Mouse (Mus musculus) CH12.LX (cell line): Measurements from ENCODE around the gene Mrpl48. TPM values are rescaled to one million over a fixed set of nuclear protein-coding genes. Genes with fewer than 3 reads are reported as not detected.

Experiments
- DNase-seq: peaks from one replicate; pipeline ENCODE4 v3.0.0-alpha.2; 2013; ENCODE audit errors: extremely low read depth
- H3K27ac ChIP-seq: 2 replicates; pipeline ENCODE4 v1.5.1; 2012; ENCODE audit warnings: low read depth, mild to moderate bottlenecking, control low read depth, moderate library complexity; ENCODE audit not compliant: insufficient read depth
- H3K27me3 ChIP-seq: replicated peaks from 2 replicates; pipeline ENCODE3; 2012; ENCODE audit warnings: inconsistent platforms
- H3K36me3 ChIP-seq, 2 experiments: replicated peaks in 1 of 2; 2 replicates each; pipeline versions ENCODE3 to v1.6.1; 2012; ENCODE audit warnings: inconsistent platforms in 1 of 2, low read length in 1 of 2, mild to moderate bottlenecking in 1 of 2, mixed read lengths in 1 of 2, moderate library complexity in 1 of 2; ENCODE audit not compliant: control insufficient read depth in 1 of 2, insufficient read depth in 1 of 2
- H3K4me1 ChIP-seq, 2 experiments: 2 replicates each; pipeline ENCODE4 v1.6.1; 2012; ENCODE audit warnings: inconsistent platforms in 1 of 2, moderate library complexity in 1 of 2; ENCODE audit not compliant: insufficient read depth in 2 of 2, control insufficient read depth in 1 of 2
- H3K4me2 ChIP-seq: 2 replicates; pipeline ENCODE4 v1.6.1; 2012; ENCODE audit warnings: low read depth, mild to moderate bottlenecking, control low read depth; ENCODE audit not compliant: poor library complexity, insufficient read depth, severe bottlenecking
- H3K4me3 ChIP-seq, 3 experiments: fragments of 150-350 bp in 1 of 3; sonication (generic) in 1 of 3; replicated peaks in 1 of 3; 2 replicates each; pipeline versions ENCODE3 to v1.5.1; 2011 to 2012; ENCODE audit warnings: low read depth in 2 of 3, low read length in 2 of 3, mild to moderate bottlenecking in 2 of 3, moderate library complexity in 2 of 3, control low read depth in 1 of 3, improper control_type of control experiment in 1 of 3, inconsistent platforms in 1 of 3, mixed read lengths in 1 of 3; ENCODE audit not compliant: poor library complexity in 1 of 3
- H3K79me2 ChIP-seq: replicated peaks from 2 replicates; pipeline ENCODE4 v1.6.1; 2012; ENCODE audit warnings: mild to moderate bottlenecking, moderate library complexity; ENCODE audit not compliant: control insufficient read depth, poor library complexity, insufficient read depth, severe bottlenecking; ENCODE audit errors: extremely low read depth
- H3K9ac ChIP-seq: 2 replicates; pipeline ENCODE4 v1.6.1; 2012; ENCODE audit warnings: low read depth, mild to moderate bottlenecking, control low read depth, moderate library complexity; ENCODE audit not compliant: insufficient read depth
- H3K9me3 ChIP-seq: replicated peaks from 2 replicates; pipeline ENCODE3; 2012; ENCODE audit warnings: low read length, inconsistent platforms, mixed read lengths
- BHLHE40 ChIP-seq: IDR thresholded peaks from 2 replicates; pipeline ENCODE4 v1.6.1; 2011; ENCODE audit warnings: mild to moderate bottlenecking, low read depth, low read length, improper control_type of control experiment
- E2F4 ChIP-seq: IDR thresholded peaks from 2 replicates; pipeline ENCODE4 v1.6.1; 2011; ENCODE audit warnings: low read depth, low read length, improper control_type of control experiment; ENCODE audit not compliant: insufficient replicate concordance
- ELF1 ChIP-seq: IDR thresholded peaks from 2 replicates; pipeline ENCODE4 v1.6.1; 2014; ENCODE audit warnings: low read depth, mild to moderate bottlenecking, inconsistent platforms, low read length, improper control_type of control experiment
- HCFC1 ChIP-seq: IDR thresholded peaks from 2 replicates; pipeline ENCODE4 v1.6.1; 2012; ENCODE audit warnings: low read depth, mild to moderate bottlenecking, inconsistent platforms, low read length, improper control_type of control experiment
- IRF4 ChIP-seq: IDR thresholded peaks from 2 replicates; pipeline ENCODE4 v1.6.1; 2014; ENCODE audit warnings: low read depth, mild to moderate bottlenecking, inconsistent platforms, low read length, improper control_type of control experiment
- JUN ChIP-seq: IDR thresholded peaks from 2 replicates; pipeline ENCODE4 v1.6.1; 2011; ENCODE audit warnings: low read depth, mild to moderate bottlenecking, low read length, improper control_type of control experiment, moderate library complexity; ENCODE audit not compliant: insufficient read depth
- JUND ChIP-seq: conservative IDR thresholded peaks from 2 replicates; pipeline ENCODE4 v1.6.1; 2011; ENCODE audit warnings: low read depth, low read length, improper control_type of control experiment
- KAT2A ChIP-seq: IDR thresholded peaks from 2 replicates; pipeline ENCODE4 v1.6.1; 2012; ENCODE audit warnings: low read length, improper control_type of control experiment, inconsistent platforms; ENCODE audit not compliant: insufficient replicate concordance
- MAFK ChIP-seq: IDR thresholded peaks from 2 replicates; pipeline ENCODE4 v1.6.1; 2011; ENCODE audit warnings: low read length, improper control_type of control experiment; ENCODE audit not compliant: insufficient replicate concordance
- MAX ChIP-seq: IDR thresholded peaks from 2 replicates; pipeline ENCODE4 v1.6.1; 2011; ENCODE audit warnings: low read length, improper control_type of control experiment
- MAZ ChIP-seq: IDR thresholded peaks from 2 replicates; pipeline ENCODE4 v1.6.1; 2012; ENCODE audit warnings: low read depth, mild to moderate bottlenecking, inconsistent platforms, low read length, improper control_type of control experiment, moderate library complexity
- MEF2A ChIP-seq: IDR thresholded peaks from 2 replicates; pipeline ENCODE4 v1.6.1; 2014; ENCODE audit warnings: low read depth, mild to moderate bottlenecking, inconsistent platforms, low read length, improper control_type of control experiment, borderline replicate concordance
- MXI1 ChIP-seq: IDR thresholded peaks from 2 replicates; pipeline ENCODE4 v1.6.1; 2011; ENCODE audit warnings: mild to moderate bottlenecking, low read depth, low read length, improper control_type of control experiment
- NELFE ChIP-seq: IDR thresholded peaks from 2 replicates; pipeline ENCODE4 v1.6.1; 2011; ENCODE audit warnings: low read depth, low read length, improper control_type of control experiment
- NRF1 ChIP-seq: IDR thresholded peaks from 2 replicates; pipeline ENCODE4 v1.6.1; 2014; ENCODE audit warnings: low read depth, mild to moderate bottlenecking, inconsistent platforms, low read length, improper control_type of control experiment, moderate library complexity
- POLR2A ChIP-seq: IDR thresholded peaks from 2 replicates; pipeline ENCODE4 v1.6.1; 2011; ENCODE audit warnings: low read depth, mild to moderate bottlenecking, improper control_type of control experiment, low read length
- RAD21 ChIP-seq: IDR thresholded peaks from 2 replicates; pipeline ENCODE4 v1.6.1; 2011; ENCODE audit warnings: low read depth, mild to moderate bottlenecking, low read length, improper control_type of control experiment, moderate library complexity
- RCOR1 ChIP-seq: conservative IDR thresholded peaks from 2 replicates; pipeline ENCODE4 v1.6.1; 2012; ENCODE audit warnings: low read depth, mild to moderate bottlenecking, inconsistent platforms, low read length, improper control_type of control experiment
- SMC3 ChIP-seq: IDR thresholded peaks from 2 replicates; pipeline ENCODE4 v1.6.1; 2011; ENCODE audit warnings: low read depth, low read length, improper control_type of control experiment
- TBP ChIP-seq: conservative IDR thresholded peaks from 2 replicates; pipeline ENCODE4 v1.6.1; 2011; ENCODE audit warnings: low read depth, low read length, improper control_type of control experiment
- USF2 ChIP-seq: conservative IDR thresholded peaks from 2 replicates; pipeline ENCODE4 v1.6.1; 2011; ENCODE audit warnings: low read depth, low read length, improper control_type of control experiment
- ZKSCAN1 ChIP-seq: IDR thresholded peaks from 2 replicates; pipeline ENCODE4 v1.6.1; 2012; ENCODE audit warnings: low read depth, inconsistent platforms, low read length, improper control_type of control experiment, borderline replicate concordance
- ZMIZ1 ChIP-seq: IDR thresholded peaks from 2 replicates; pipeline ENCODE4 v1.6.1; 2012; ENCODE audit warnings: low read depth, mild to moderate bottlenecking, inconsistent platforms, low read length, improper control_type of control experiment
- ZNF384 ChIP-seq: IDR thresholded peaks from 2 replicates; pipeline ENCODE4 v1.6.1; 2012; ENCODE audit warnings: low read depth, low read length, improper control_type of control experiment, inconsistent platforms
- dilution Hi-C: fragments of 300-500 bp; cut with MboI; formaldehyde crosslinking; loops from 2 replicates; pipeline ENCODE4 v1.14.3; 2020; ENCODE audit warnings: low sequenced_read_pairs; ENCODE audit not compliant: extremely low pct_unique_long_range_greater_than_20kb, extremely low pct_ligation_motif_present
- in situ Hi-C: fragments of 300-500 bp; cut with MboI; formaldehyde crosslinking; loops from 3 replicates; pipeline ENCODE4 v1.14.3; 2019; ENCODE audit warnings: low sequenced_read_pairs, low pct_ligation_motif_present, low pct_unique_long_range_greater_than_20kb, mixed read lengths
- polyA plus RNA-seq: library from polyadenylated mRNA; unstranded; fragments of >175 nt; gene quantifications from 2 replicates; pipeline ENCODE4 v1.2.1, GENCODE M21; 2012; ENCODE audit warnings: low read depth; ENCODE audit not compliant: insufficient read length
- total RNA-seq, 2 experiments: library from RNA; depleted of rRNA; stranded (reverse); fragments of 300-350 nt in 1 of 2; fragments of >200 nt in 1 of 2; gene quantifications; 2 replicates each; pipeline ENCODE4 v1.2.3; 2012 to 2014

The Mrpl48 gene
- total RNA-seq (2012; rRNA removed) (39.1 and 42.5 TPM in 2 replicates), total RNA-seq (2014; rRNA removed) (99.4 and 104 TPM in 2 replicates), polyA plus RNA-seq (98.5 and 110 TPM in 2 replicates)

GRCm38 (mm10) chr7:100608130-100608741, at the start of gene Mrpl48:
TSS of gene Mrpl48 (minus strand) at chr7:100608301.
- no peak for DNase-seq
- H3K4me2 ChIP-seq: peak within 1 kb of the TSS; percentile 97
- TF ChIP-seq TBP (no peak), JUND (no peak), ELF1 (no peak), MAX (no peak), ZMIZ1 (no peak), USF2 (no peak), BHLHE40 (no peak), JUN (no peak), RAD21 (no peak), NELFE (no peak), MXI1 (no peak), MAFK (no peak), IRF4 (no peak), MEF2A (no peak), SMC3 (no peak), RCOR1 (no peak), NRF1 (no peak), KAT2A (no peak), ZKSCAN1 (no peak), POLR2A (no peak)
- dilution Hi-C loops: no loop called here
- in situ Hi-C loops: no loop called here
- H3K9me3 ChIP-seq: no peaks in the 10 kb centered on the region
- H3K79me2 ChIP-seq: peaks cover 20% of the 10 kb centered on the region
- peak within 1 kb of the TSS; percentile 80 for H3K27ac ChIP-seq
- H3K27me3 ChIP-seq: no peaks in the 10 kb centered on the region
- H3K36me3 ChIP-seq: no peaks in the 10 kb centered on the region
- peak within 1 kb of the TSS; percentile 70 to 99 (median 93) for H3K4me3 ChIP-seq
- H3K9ac ChIP-seq: peak within 1 kb of the TSS; percentile 71
- H3K4me1 ChIP-seq: peaks cover 5 to 25% of the 10 kb centered on the region in 2 experiments; a peak in 2 of 4 replicates

GRCm38 (mm10) chr7:100656739-100657138, 48.6 kb upstream of the Mrpl48 start:
- no peak for TF ChIP-seq JUND
- TF ChIP-seq MAFK: no peak
- TF ChIP-seq E2F4: no peak
- TF ChIP-seq NELFE: no peak
- no peak for TF ChIP-seq NRF1
- no peak for TF ChIP-seq ZNF384
- TF ChIP-seq MAZ: no peak
- no peak for TF ChIP-seq RAD21
- no peak for TF ChIP-seq ELF1
- no peak for TF ChIP-seq HCFC1
- no peak for TF ChIP-seq MEF2A
- TF ChIP-seq, all 38 proteins: peak for 0
- Histone ChIP-seq H3K9ac (no peak overlapping the region), H3K4me2 (no peak overlapping the region), H3K36me3 (no peaks in the 10 kb centered on the region), H3K9me3 (no peaks in the 10 kb centered on the region), H3K27ac (no peak overlapping the region), H3K79me2 (no peaks in the 10 kb centered on the region), H3K4me3 (no peak overlapping the region), H3K4me1 (peaks cover 8 to 25% of the 10 kb centered on the region in 2 experiments), H3K27me3 (peaks cover 14% of the 10 kb centered on the region)
- in situ Hi-C loops: no loop called here
- dilution Hi-C loops: no loop called here
- DNase-seq: no peak
